Mouse (Mus musculus): Measurements from ENCODE around the gene Ripor2.
"Not testable (repeated sequence)": the region's sequence is repeated elsewhere in the genome, so short reads cannot be mapped to it uniquely, and the experiment has no call there.

The Ripor2 gene

DNA sequence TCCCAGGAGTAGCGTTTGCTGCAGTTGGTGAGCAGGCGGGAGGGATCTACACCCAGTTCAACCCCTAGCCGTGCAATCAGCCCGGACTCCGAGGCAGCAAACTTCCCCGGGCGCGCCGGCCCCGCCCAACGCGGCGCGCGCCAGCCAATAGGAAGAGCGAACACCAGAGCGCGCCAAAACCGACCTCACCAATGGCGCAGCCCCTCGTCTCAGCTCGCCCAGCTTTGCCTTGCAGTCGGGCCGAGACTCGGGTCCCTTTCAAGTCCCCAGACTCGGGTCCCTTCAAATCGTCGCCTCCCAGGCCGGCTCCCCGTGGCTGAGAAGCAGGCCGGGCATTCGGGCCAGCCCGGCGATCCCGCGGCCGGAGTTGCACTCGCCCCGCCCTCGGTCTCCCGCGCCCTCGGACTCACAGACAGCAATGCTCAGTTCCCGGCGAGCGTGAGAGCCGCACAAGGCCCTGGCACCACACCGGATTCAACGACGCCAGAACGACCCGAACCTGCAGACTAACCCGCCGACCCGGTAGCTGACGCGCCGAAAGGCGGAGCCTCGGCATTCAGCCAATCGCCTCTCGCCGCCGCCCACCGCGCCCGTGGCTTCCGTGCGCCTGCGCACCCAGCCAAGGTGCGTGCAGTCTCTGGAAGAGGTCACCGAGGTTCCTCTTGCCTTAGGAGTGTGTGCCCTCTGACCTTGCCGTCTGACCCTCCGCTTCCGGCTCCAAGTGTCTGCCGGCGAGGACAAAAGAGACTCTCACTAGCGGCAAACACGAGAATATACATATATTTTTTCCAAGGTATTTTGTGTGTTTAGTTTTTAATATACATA, 179.6 kb downstream of the Ripor2 start, which contains the start of gene Gmnn:
Gmnn (minus strand) TSS at position 521 of the 825 bp plus-strand sequence.
- DNase-seq (ENCODE audit: extremely low read depth, low read depth) = peak; percentile 88

GRCm38 (mm10) chr13:24762254-24762653, 180.3 kb downstream of the Ripor2 start:
- no peak for DNase-seq (ENCODE audit: extremely low read depth, low read depth)

- not testable (repeated sequence) for DNase-seq (ENCODE audit: extremely low read depth, low read depth)
These were observed 185.8 kb downstream of the Ripor2 start for GRCm38 (mm10) chr13:24767809-24768208.

DNA sequence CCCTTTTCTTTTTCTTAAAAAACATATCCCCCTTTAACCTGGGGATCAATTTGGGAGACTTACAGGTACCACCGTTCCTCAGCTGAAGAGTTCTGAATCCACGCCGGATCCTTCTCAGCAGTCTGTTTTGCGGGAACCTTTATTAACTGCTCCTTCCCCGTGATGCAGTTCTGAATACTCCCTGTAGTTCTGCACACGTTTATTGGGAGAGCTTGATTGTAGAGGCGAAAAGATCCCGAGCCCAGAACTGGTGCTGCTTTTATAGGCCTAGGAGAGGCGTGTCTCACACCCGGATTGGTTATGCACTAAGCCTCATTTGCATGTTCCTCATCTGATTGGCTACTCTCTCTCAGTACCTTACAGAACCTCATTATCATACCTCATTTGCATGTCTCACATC, 189.5 kb downstream of the Ripor2 start:
- DNase-seq (ENCODE audit: extremely low read depth, low read depth) = not testable (repeated sequence)

- DNase-seq (ENCODE audit: extremely low read depth, low read depth) = peak; percentile 61
These were observed 194.3 kb downstream of the Ripor2 start for GRCm38 (mm10) chr13:24776146-24776844.

GRCm38 (mm10) chr13:24778026-24778425, 196.0 kb downstream of the Ripor2 start:
- no peak for DNase-seq (ENCODE audit: extremely low read depth, low read depth)

GRCm38 (mm10) chr13:24778706-24779380, 196.9 kb downstream of the Ripor2 start:
- DNase-seq (ENCODE audit: extremely low read depth, low read depth) = no peak

GRCm38 (mm10) chr13:24781916-24782315, 199.9 kb downstream of the Ripor2 start:
- no peak for DNase-seq (ENCODE audit: extremely low read depth, low read depth)
